Mouse (Mus musculus): Measurements from ENCODE around the gene Efhb. TPM values are rescaled to one million over a fixed set of nuclear protein-coding genes. Genes with fewer than 3 reads are reported as not detected.

Gene Efhb
- total RNA-seq (2021): under 1 TPM; 0.19 to 0.40 TPM
- long read RNA-seq, experiment 1: 0 reads
- long read RNA-seq, experiment 2: 0 reads

GRCm38 (mm10) chr17:53462603-53463495, at the start of gene Efhb:
Gene Efhb (minus strand): TSS chr17:53463321.
- peak; percentile 74 to 82 for DNase-seq (ENCODE audit: low spot score in 2 of 2)

DNA sequence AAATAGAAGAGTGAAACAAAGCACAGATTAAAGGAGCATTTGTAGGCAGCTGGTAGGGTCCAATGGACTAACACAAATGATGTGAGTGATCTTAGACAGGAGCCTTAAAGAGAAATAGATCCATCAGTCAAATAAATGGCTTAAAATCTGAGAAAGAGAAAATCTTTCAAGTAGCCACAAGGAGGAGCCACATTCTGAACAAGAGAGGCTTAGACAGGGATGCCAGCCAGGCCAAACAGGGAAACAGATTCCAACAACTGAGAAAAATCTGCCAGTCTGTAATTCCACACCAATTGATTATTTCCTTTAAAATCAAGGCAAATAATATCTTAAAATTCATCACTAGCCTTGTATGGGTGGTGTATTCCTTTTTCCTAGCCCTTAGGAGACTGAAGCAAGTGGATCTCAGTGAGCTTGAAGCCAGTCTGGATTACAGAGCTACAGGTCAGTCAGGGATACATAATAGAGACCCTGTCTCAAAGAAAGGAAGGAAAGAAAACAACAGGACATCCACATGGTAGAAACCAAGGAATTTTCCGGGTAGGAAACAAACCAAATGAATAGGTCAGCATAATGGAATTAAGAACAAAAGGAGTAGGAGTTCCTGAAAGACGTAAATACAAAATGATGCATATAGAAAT, 49.3 kb upstream of the Efhb start:
- DNase-seq (ENCODE audit: low spot score in 2 of 2): no peak

DNA sequence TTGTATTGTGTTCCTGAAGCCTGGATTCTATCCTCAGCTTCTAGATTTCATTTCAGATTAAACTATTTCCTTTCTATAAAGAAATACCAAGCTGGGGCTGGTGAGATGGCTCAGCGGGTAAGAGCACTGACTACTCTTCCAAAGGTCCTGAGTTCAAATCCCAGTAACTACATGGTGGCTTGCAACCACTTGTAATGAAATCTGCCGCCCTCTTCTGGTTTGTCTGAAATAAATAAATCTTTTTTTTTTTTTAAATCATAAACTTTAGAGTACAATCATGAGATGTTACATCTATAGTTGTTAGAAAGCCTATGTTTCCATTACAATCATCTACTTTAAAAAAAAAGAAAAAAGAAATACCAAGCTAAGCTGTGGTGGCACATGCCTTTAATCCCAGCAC, 39.8 kb upstream of the Efhb start:
- no peak for DNase-seq (ENCODE audit: low spot score in 2 of 2)

DNA sequence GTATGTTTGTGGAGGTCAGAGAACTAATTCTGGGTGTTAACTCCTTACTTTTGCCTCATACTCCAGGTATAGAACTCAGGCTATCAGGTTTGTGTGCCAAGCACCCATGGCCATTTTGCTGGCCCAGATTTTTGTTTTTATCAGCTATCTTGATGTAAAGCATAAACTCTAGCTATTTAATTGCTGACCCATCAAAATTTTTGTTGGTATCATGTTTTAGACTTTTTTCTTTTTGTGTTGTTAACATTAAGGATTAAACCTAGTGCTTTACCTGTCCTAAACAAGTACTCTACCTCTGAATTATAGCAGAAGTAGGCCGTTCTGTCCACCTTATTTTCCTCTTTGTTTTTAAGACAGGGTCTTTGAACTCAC, 25.9 kb upstream of the Efhb start:
- DNase-seq (ENCODE audit: low spot score in 2 of 2): no peak

DNA sequence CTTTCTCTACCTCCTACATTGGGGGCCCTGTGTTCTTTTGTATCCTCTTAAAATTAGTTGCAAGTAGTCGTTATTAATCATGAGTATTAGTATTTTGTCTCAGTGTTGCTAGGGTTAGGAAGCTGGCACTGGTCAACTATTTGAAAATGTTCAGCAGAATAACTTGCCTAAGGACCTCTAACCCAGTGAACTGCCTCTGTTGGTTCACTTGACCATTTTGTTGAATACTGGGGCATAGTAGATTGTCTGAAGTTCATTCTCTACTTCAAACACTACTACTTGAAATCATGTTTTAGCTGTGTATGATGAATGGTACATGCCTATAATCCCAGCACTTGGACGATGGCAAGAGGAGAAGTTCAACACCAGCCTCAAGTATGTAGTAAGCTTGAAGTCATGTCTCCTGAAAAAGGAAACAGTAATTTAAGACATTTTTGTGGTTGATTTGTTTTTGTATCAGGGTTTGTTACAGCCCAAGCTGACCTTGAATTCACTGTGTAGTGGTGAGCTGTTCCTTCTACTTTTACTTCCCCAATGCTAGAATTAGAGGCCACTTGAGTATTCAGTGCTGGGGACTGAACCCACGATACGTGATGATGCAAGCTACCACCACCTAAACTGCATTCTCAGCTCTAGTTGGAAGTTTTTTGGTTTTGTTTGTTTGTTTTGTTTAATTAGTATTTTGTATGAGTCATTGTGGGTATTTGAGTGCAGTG, 25.3 kb upstream of the Efhb start:
- DNase-seq (ENCODE audit: low spot score in 2 of 2): no peak

- DNase-seq (ENCODE audit: low spot score in 2 of 2): no peak
These were observed 17.3 kb upstream of the Efhb start for GRCm38 (mm10) chr17:53480433-53480832.

- peak; percentile 65 to 66 for DNase-seq (ENCODE audit: low spot score in 2 of 2)
These were observed 16.5 kb upstream of the Efhb start for GRCm38 (mm10) chr17:53479604-53480041.

- peak; percentile 99 to 100 for DNase-seq (ENCODE audit: low spot score in 2 of 2)
These were observed 15.9 kb upstream of the Efhb start, which contains the start of gene Rab5a for GRCm38 (mm10) chr17:53478858-53479603. Gene Rab5a (plus strand): TSS chr17:53479234.

- no peak for DNase-seq (ENCODE audit: low spot score in 2 of 2)
These were observed 15.1 kb upstream of the Efhb start for GRCm38 (mm10) chr17:53478066-53478857.

DNA sequence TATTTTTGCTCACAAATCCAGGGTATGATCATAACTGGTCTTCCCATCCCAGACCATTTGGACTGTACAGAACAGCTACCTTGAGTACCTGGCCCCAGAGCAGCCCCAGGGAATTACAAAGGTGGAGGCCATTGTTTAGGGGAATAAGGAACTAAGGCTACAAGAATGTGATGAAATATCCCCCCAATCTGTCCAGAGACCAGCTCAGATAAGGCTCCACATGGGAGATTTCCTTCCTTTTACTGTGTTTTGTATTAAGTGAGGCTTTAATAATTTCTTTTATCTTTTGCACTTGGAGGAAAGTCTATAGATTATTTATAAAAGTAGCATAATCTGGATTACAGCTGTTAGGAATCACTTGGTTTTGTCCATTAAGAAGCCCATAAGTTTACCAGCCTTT, 5.6 kb upstream of the Efhb start:
- DNase-seq (ENCODE audit: low spot score in 2 of 2): no peak

- no peak for DNase-seq (ENCODE audit: low spot score in 2 of 2)
These were observed 2.4 kb upstream of the Efhb start for GRCm38 (mm10) chr17:53465569-53465968.

- DNase-seq (ENCODE audit: low spot score in 2 of 2): no peak
These were observed 347 bp upstream of the Efhb start for GRCm38 (mm10) chr17:53463496-53463840.

GRCm38 (mm10) chr17:53456742-53457141, 6.4 kb downstream of the Efhb start:
- DNase-seq (ENCODE audit: low spot score in 2 of 2): no peak

DNA sequence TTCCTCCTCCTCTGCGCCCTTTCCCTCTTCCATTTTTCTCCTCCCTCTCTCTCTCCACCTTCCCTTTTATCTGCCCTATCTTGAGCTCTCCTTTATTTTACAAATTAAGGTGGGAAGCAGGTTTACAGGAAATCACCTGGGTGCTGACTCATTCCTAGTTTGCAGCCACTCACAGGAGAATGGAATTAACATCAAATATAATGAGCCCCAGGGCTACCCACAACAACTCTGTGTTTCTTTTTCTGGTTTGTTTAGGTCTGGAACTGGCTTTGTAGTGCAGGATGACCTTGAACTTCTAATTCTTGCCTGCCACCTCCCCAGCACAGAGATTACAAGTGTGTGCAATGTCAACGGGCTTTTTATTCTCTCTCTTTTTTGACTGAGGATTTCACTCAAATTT, 7.0 kb downstream of the Efhb start:
- no peak for DNase-seq (ENCODE audit: low spot score in 2 of 2)

DNA sequence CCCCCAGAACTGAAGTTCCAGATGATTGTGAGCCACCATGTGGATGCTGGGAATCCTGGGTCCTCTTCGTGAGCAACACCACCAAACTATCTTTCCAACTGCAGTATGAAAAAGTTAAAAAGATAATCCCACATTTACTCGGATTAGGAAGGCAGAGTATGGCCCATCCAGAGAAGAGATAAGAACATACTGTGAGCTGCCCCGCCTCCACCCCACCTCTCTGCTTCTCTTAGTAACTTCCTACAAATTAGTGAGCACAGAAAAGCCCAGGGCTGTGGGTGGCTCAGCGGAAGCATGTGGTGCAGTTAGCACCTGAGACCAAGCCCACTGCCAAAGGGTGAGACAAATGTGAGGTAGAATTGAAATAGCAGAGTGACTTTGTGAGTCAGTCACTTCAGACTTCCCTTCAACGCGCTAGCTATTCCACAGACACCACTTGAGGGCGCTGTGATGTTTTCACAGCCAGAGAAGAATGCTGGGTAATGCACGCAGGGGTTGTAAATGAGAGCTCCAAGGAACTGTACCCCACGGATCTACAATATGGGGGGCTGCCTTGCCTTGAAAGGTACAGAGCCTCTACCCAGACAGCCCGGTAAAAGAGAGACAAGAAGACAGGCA, 60.3 kb downstream of the Efhb start:
- DNase-seq (ENCODE audit: low spot score in 2 of 2): peak; percentile 63 to 64

DNA sequence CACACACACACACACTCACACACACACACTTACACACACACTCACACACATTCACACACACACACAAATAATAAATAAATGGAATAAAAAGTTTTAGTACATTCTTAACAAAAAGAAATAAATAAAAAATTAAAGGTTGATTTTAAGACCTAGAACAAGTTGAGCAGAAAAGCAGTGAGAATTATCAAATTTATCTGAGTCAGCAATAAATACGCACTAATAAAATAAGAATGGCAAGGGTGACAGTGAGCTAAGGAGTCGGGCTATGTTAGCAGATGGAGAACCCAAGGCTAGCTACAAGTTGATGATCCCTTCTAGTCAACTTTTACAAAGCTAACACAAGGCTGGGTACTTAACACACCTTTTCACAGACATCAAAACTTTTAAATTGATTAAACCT, 69.9 kb downstream of the Efhb start:
- DNase-seq (ENCODE audit: low spot score in 2 of 2): no peak

- DNase-seq (ENCODE audit: low spot score in 2 of 2): peak in 1 of 2 experiments; percentile 6
These were observed 73.6 kb downstream of the Efhb start for GRCm38 (mm10) chr17:53389507-53389906.

GRCm38 (mm10) chr17:53387581-53388473, 75.3 kb downstream of the Efhb start:
- DNase-seq (ENCODE audit: low spot score in 2 of 2): no peak

- no peak for DNase-seq (ENCODE audit: low spot score in 2 of 2)
These were observed 76.3 kb downstream of the Efhb start for GRCm38 (mm10) chr17:53386863-53387262.
